Mouse (Mus musculus): ENCODE results near the gene Rab4a. TPM values are rescaled to one million over a fixed set of nuclear protein-coding genes. Genes with fewer than 3 reads are reported as not detected.

Rab4a gene
- total and polyA plus RNA-seq, 3 experiments = 1.7 to 5.3 TPM; not detected in 1

DNA sequence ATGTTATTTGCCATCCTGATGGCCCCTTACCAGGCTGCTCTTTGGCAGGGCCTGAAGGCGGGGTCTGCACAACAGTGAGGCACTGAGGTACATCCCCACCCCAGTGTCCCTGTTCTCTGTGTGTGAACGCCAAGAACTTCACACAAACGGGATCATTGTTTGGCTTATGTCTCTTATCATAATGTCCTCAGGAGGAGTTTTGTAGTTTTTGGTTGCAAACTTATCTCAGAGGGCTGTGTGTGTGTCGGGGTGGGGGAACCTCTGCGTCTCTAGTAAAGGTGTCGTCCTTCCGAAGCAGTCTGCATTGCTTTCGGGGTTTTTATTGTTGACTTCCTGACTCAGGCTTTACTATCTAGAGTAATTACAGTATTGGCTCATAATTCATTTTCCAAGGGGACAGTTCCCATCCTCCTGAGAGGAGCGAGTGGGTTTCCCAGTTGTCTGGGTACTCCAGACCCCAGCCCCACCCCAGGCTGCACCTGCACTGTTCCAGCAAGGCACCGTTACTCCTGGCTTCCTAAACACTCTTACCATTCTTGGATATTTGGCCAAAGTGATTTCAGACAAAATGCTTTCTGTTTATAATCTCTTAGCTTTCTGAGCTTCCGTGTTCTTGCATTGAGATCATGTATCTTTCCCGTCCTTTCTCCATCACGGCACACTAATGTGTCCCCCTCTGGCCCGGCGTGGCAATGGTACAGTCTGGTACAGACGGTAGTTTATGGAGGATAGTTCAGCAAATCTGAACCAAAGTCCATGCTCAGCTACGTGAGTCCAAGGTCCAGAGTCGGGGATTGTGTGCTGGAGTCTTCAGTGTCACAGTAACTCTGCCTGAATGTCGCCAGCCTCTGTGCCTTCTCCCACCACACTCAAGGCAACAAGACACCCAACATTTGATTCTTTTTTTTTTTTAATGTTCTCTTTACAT lies 14.2 kb downstream of the Rab4a start:
- H3K27me3 ChIP-seq (ENCODE audit: insufficient read depth, low read length) = no peaks in the 10 kb centered on the region; the same call in 1 of the 2 replicates
- no peak for ATAC-seq (ENCODE audit: extremely low read depth, insufficient number of reproducible peaks, low FRiP score, poor library complexity, severe bottlenecking)
- no peak overlapping the region for H3K4me3 ChIP-seq (ENCODE audit: low read depth, low read length)
- DNase-seq (ENCODE audit: low spot score) = no peak
- TF ChIP-seq GATA1 (IDR thresholded peaks at IDR 0.05; ENCODE audit: borderline replicate concordance, low read length) = no peak
- no peak for TF ChIP-seq TAL1 (conservative IDR thresholded peaks at IDR 0.05; ENCODE audit: low read depth, low read length)
- no peak for TF ChIP-seq POLR2AphosphoS5 (IDR thresholded peaks at IDR 0.05; ENCODE audit: insufficient replicate concordance, low read depth, low read length)
- TF ChIP-seq CTCF (IDR thresholded peaks at IDR 0.05; ENCODE audit: low read depth, low read length) = no peak
- 0 out of 2 replicates have a peak, but pooled peaks cover 3% of the 10 kb centered on the region for H3K4me1 ChIP-seq (ENCODE audit: insufficient read depth, low read depth, low read length)
- peaks cover 4% of the 10 kb centered on the region for H3K9me3 ChIP-seq (replicated peaks)
- peaks cover 38% of the 10 kb centered on the region for H3K36me3 ChIP-seq (replicated peaks)

GRCm38 (mm10) chr8:123820780-123821179 lies 15.0 kb downstream of the Rab4a start:
- peaks cover 40% of the 10 kb centered on the region for H3K36me3 ChIP-seq (replicated peaks)
- H3K4me1 ChIP-seq (ENCODE audit: insufficient read depth, low read depth, low read length) = 0 out of 2 replicates have a peak, but pooled peaks cover 3% of the 10 kb centered on the region
- no peak overlapping the region for H3K4me3 ChIP-seq (ENCODE audit: low read depth, low read length)
- ATAC-seq (ENCODE audit: extremely low read depth, insufficient number of reproducible peaks, low FRiP score, poor library complexity, severe bottlenecking) (no peak), DNase-seq (ENCODE audit: low spot score) (no peak)
- no peak for TF ChIP-seq GATA2 (IDR thresholded peaks at IDR 0.05; ENCODE audit: borderline replicate concordance, low read depth, low read length)
- TF ChIP-seq POLR2AphosphoS5 (IDR thresholded peaks at IDR 0.05; ENCODE audit: insufficient replicate concordance, low read depth, low read length) = no peak
- TF ChIP-seq CTCF (IDR thresholded peaks at IDR 0.05; ENCODE audit: low read depth, low read length) = no peak
- TF ChIP-seq GATA1 (IDR thresholded peaks at IDR 0.05; ENCODE audit: borderline replicate concordance, low read length) = no peak
- TF ChIP-seq TAL1 (conservative IDR thresholded peaks at IDR 0.05; ENCODE audit: low read depth, low read length) = no peak
- H3K27me3 ChIP-seq (ENCODE audit: insufficient read depth, low read length) = no peaks in the 10 kb centered on the region; the same call in 1 of the 2 replicates
- peaks cover 4% of the 10 kb centered on the region for H3K9me3 ChIP-seq (replicated peaks)

DNA sequence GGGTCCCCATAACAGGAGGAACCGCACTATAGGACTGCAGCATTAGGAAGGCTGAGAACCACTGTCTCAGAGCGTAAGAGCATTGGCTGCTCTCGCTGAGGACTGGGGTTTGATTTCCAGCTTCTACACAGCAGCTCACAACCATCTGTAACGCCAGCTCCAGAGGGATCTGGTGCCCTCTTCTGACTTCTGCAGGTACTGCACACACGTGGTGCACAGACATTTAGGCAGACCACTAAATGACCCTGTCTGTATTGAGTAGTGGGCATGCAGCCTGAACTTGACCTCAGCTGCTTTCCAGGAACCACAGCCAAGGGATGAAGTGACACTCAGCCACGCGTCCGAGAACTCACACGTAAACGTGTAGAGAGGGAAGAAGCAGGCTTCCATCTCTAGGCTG lies 17.3 kb downstream of the Rab4a start:
- Histone ChIP-seq H3K4me1 (ENCODE audit: insufficient read depth, low read depth, low read length) (0 out of 2 replicates have a peak, but pooled peaks cover 3% of the 10 kb centered on the region), H3K4me3 (ENCODE audit: low read depth, low read length) (no peak overlapping the region; the same call in 1 of the 2 replicates), H3K36me3 (replicated peaks) (peaks cover 46% of the 10 kb centered on the region), H3K27me3 (ENCODE audit: insufficient read depth, low read length) (no peaks in the 10 kb centered on the region), H3K9me3 (replicated peaks) (peaks cover 4% of the 10 kb centered on the region)
- no peak for ATAC-seq (ENCODE audit: extremely low read depth, insufficient number of reproducible peaks, low FRiP score, poor library complexity, severe bottlenecking)
- TF ChIP-seq GATA1 (IDR thresholded peaks at IDR 0.05; ENCODE audit: borderline replicate concordance, low read length) = no peak
- peak; percentile 38; the same call in 1 of the 2 replicates for TF ChIP-seq CTCF (IDR thresholded peaks at IDR 0.05; ENCODE audit: low read depth, low read length)
- no peak for DNase-seq (ENCODE audit: low spot score)

GRCm38 (mm10) chr8:123823532-123824123 lies 17.8 kb downstream of the Rab4a start:
- ATAC-seq (ENCODE audit: extremely low read depth, insufficient number of reproducible peaks, low FRiP score, poor library complexity, severe bottlenecking) (no peak), DNase-seq (ENCODE audit: low spot score) (no peak)
- Histone ChIP-seq H3K4me3 (ENCODE audit: low read depth, low read length) (no peak overlapping the region), H3K4me1 (ENCODE audit: insufficient read depth, low read depth, low read length) (0 out of 2 replicates have a peak, but pooled peaks cover 3% of the 10 kb centered on the region), H3K36me3 (replicated peaks) (peaks cover 51% of the 10 kb centered on the region), H3K27me3 (ENCODE audit: insufficient read depth, low read length) (no peaks in the 10 kb centered on the region), H3K9me3 (replicated peaks) (peaks cover 4% of the 10 kb centered on the region)
- TF ChIP-seq GATA2 (IDR thresholded peaks at IDR 0.05; ENCODE audit: borderline replicate concordance, low read depth, low read length) = no peak
- TF ChIP-seq TAL1 (conservative IDR thresholded peaks at IDR 0.05; ENCODE audit: low read depth, low read length) = no peak
- TF ChIP-seq CTCF (IDR thresholded peaks at IDR 0.05; ENCODE audit: low read depth, low read length) = no peak
- no peak for TF ChIP-seq POLR2AphosphoS5 (IDR thresholded peaks at IDR 0.05; ENCODE audit: insufficient replicate concordance, low read depth, low read length)
- no peak for TF ChIP-seq GATA1 (IDR thresholded peaks at IDR 0.05; ENCODE audit: borderline replicate concordance, low read length)

GRCm38 (mm10) chr8:123826001-123826400 lies 20.2 kb downstream of the Rab4a start:
- peaks cover 62% of the 10 kb centered on the region for H3K36me3 ChIP-seq (replicated peaks)
- 0 out of 2 replicates have a peak, but pooled peaks cover 3% of the 10 kb centered on the region for H3K4me1 ChIP-seq (ENCODE audit: insufficient read depth, low read depth, low read length)
- DNase-seq (ENCODE audit: low spot score) (no peak), ATAC-seq (ENCODE audit: extremely low read depth, insufficient number of reproducible peaks, low FRiP score, poor library complexity, severe bottlenecking) (no peak)
- TF ChIP-seq CTCF (IDR thresholded peaks at IDR 0.05; ENCODE audit: low read depth, low read length) (no peak), GATA2 (IDR thresholded peaks at IDR 0.05; ENCODE audit: borderline replicate concordance, low read depth, low read length) (no peak), POLR2AphosphoS5 (IDR thresholded peaks at IDR 0.05; ENCODE audit: insufficient replicate concordance, low read depth, low read length) (no peak), TAL1 (conservative IDR thresholded peaks at IDR 0.05; ENCODE audit: low read depth, low read length) (no peak), GATA1 (IDR thresholded peaks at IDR 0.05; ENCODE audit: borderline replicate concordance, low read length) (no peak)
- H3K27me3 ChIP-seq (ENCODE audit: insufficient read depth, low read length) = no peaks in the 10 kb centered on the region
- no peak overlapping the region for H3K4me3 ChIP-seq (ENCODE audit: low read depth, low read length)
- H3K9me3 ChIP-seq (replicated peaks) = peaks cover 4% of the 10 kb centered on the region

DNA sequence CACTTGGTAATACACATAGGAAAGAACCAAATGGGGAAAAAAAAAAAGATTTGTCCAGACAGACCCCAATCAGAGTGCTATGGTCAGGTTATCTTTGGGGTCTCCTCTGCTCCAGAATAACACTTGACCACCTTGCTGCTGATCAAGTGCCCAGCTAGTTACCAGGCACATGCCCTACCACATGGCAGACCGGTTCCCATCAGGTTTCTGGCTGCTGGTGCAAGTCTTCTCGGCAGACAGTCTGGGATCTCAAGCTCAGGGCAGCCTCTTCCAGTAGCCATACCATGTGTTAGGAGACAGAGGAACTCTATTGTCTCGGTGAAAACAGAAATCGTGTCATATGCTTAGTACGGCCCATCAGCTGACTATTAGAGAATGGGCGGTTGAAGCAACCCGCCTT lies 21.0 kb downstream of the Rab4a start:
- H3K27me3 ChIP-seq (ENCODE audit: insufficient read depth, low read length) = no peaks in the 10 kb centered on the region
- H3K9me3 ChIP-seq (replicated peaks) = peaks cover 4% of the 10 kb centered on the region
- 0 out of 2 replicates have a peak, but pooled peaks cover 3% of the 10 kb centered on the region for H3K4me1 ChIP-seq (ENCODE audit: insufficient read depth, low read depth, low read length)
- TF ChIP-seq TAL1 (conservative IDR thresholded peaks at IDR 0.05; ENCODE audit: low read depth, low read length) = no peak
- TF ChIP-seq GATA1 (IDR thresholded peaks at IDR 0.05; ENCODE audit: borderline replicate concordance, low read length) = no peak
- no peak for TF ChIP-seq CTCF (IDR thresholded peaks at IDR 0.05; ENCODE audit: low read depth, low read length)
- TF ChIP-seq POLR2AphosphoS5 (IDR thresholded peaks at IDR 0.05; ENCODE audit: insufficient replicate concordance, low read depth, low read length) = no peak
- no peak for TF ChIP-seq GATA2 (IDR thresholded peaks at IDR 0.05; ENCODE audit: borderline replicate concordance, low read depth, low read length)
- H3K4me3 ChIP-seq (ENCODE audit: low read depth, low read length) = no peak overlapping the region
- peaks cover 62% of the 10 kb centered on the region for H3K36me3 ChIP-seq (replicated peaks)
- DNase-seq (ENCODE audit: low spot score) (no peak), ATAC-seq (ENCODE audit: extremely low read depth, insufficient number of reproducible peaks, low FRiP score, poor library complexity, severe bottlenecking) (no peak)

Data from G1E (cell line).